Mouse (Mus musculus) E14TG2a.4 (cell line): ENCODE results near the gene Gm20388.

ENCODE experiments used
- CTCF ChIP-seq: conservative IDR thresholded peaks from 2 replicates; pipeline ENCODE4 v1.5.1; 2014; ENCODE audit warnings: low read length
- POU5F1 ChIP-seq: IDR thresholded peaks from 2 replicates; pipeline ENCODE4 v1.6.1; 2014; ENCODE audit warnings: low read length, borderline replicate concordance

DNA sequence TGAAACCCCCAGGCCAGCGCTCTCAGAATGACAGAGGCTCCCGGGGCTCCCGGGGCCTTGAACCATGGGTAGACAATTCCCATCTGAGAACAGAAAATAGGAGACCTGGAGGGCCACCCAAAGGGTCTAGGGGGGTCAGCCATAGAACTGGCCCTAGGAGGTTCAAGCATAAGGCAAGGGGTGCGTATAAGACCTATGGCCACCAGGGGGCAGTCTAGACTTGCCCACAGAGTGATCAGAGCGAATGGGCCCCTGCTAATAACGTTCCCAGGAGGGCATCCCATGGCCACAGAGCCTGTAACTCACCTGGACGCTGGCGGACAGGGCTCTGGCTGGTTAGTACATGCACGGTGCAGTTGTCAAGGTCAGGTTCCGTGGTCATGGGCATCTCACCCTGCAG lies 2590.2 kb downstream of the Gm20388 start:
- TF ChIP-seq POU5F1 = no peak
- peak; percentile 88 for TF ChIP-seq CTCF
